Mouse (Mus musculus) thymus, postnatal 4 days (tissue): ENCODE measurements around the gene Plxna2.

ENCODE experiments used
- DNase-seq: peaks from one replicate; pipeline ENCODE4 v3.0.0; 2021

Gene Plxna2

GRCm38 (mm10) chr1:194665715-194666114 lies 47.7 kb downstream of the Plxna2 start:
- DNase-seq = no peak

- DNase-seq = no peak
Measured at GRCm38 (mm10) chr1:194671783-194672524, 53.9 kb downstream of the Plxna2 start.

- DNase-seq = no peak
Measured at GRCm38 (mm10) chr1:194672525-194672894, 54.5 kb downstream of the Plxna2 start.

- no peak for DNase-seq
Measured at GRCm38 (mm10) chr1:194673229-194673628, 55.2 kb downstream of the Plxna2 start.

- no peak for DNase-seq
Measured at GRCm38 (mm10) chr1:194675106-194675890, 57.3 kb downstream of the Plxna2 start.

- DNase-seq = no peak
Measured at GRCm38 (mm10) chr1:194675891-194676200, 57.8 kb downstream of the Plxna2 start.

- no peak for DNase-seq
Measured at GRCm38 (mm10) chr1:194677878-194678277, 59.9 kb downstream of the Plxna2 start.

- DNase-seq = no peak
Measured at GRCm38 (mm10) chr1:194679147-194679546, 61.1 kb downstream of the Plxna2 start.

- no peak for DNase-seq
Measured at GRCm38 (mm10) chr1:194680136-194680535, 62.1 kb downstream of the Plxna2 start.

GRCm38 (mm10) chr1:194682021-194682420 lies 64.0 kb downstream of the Plxna2 start:
- DNase-seq = no peak

GRCm38 (mm10) chr1:194683132-194683531 lies 65.1 kb downstream of the Plxna2 start:
- no peak for DNase-seq

- no peak for DNase-seq
Measured at GRCm38 (mm10) chr1:194685896-194686295, 67.9 kb downstream of the Plxna2 start.

- no peak for DNase-seq
Measured at GRCm38 (mm10) chr1:194687746-194688145, 69.7 kb downstream of the Plxna2 start.

- no peak for DNase-seq
Measured at GRCm38 (mm10) chr1:194688161-194688560, 70.1 kb downstream of the Plxna2 start.

GRCm38 (mm10) chr1:194693063-194693462 lies 75.0 kb downstream of the Plxna2 start:
- DNase-seq = no peak

- no peak for DNase-seq
Measured at GRCm38 (mm10) chr1:194693488-194693887, 75.5 kb downstream of the Plxna2 start.

- no peak for DNase-seq
Measured at GRCm38 (mm10) chr1:194694805-194695204, 76.8 kb downstream of the Plxna2 start.

- no peak for DNase-seq
Measured at GRCm38 (mm10) chr1:194697439-194697838, 79.4 kb downstream of the Plxna2 start.

GRCm38 (mm10) chr1:194699321-194699720 lies 81.3 kb downstream of the Plxna2 start:
- DNase-seq = no peak

- DNase-seq = no peak
Measured at GRCm38 (mm10) chr1:194703235-194703634, 85.2 kb downstream of the Plxna2 start.

GRCm38 (mm10) chr1:194704171-194704855 lies 86.3 kb downstream of the Plxna2 start:
- peak; percentile 14 for DNase-seq

- no peak for DNase-seq
Measured at GRCm38 (mm10) chr1:194706566-194706965, 88.5 kb downstream of the Plxna2 start.

- DNase-seq = no peak
Measured at GRCm38 (mm10) chr1:194712373-194712772, 94.4 kb downstream of the Plxna2 start.
